Mouse (Mus musculus) C2C12 (cell line): ENCODE data around the gene Pdf.
A peak's percentile ranks its signal among the peaks of the same experiment; 100 is the strongest.

Source experiments
- CEBPB ChIP-seq: IDR thresholded peaks from one replicate; pipeline ENCODE4 v1.6.1; 2011; ENCODE audit warnings: low read depth, mild to moderate bottlenecking, control low read depth, moderate library complexity
- CTCF ChIP-seq: IDR thresholded peaks from one replicate; pipeline ENCODE4 v1.5.1; 2011; ENCODE audit not compliant: control insufficient read depth, insufficient read depth, insufficient read length
- MAX ChIP-seq: IDR thresholded peaks from one replicate; pipeline ENCODE4 v1.6.1; 2011; ENCODE audit warnings: mild to moderate bottlenecking, control low read depth
- USF1 ChIP-seq: IDR thresholded peaks from one replicate; pipeline ENCODE4 v1.6.1; 2011; ENCODE audit warnings: low read depth, mild to moderate bottlenecking, control low read depth, moderate library complexity

DNA sequence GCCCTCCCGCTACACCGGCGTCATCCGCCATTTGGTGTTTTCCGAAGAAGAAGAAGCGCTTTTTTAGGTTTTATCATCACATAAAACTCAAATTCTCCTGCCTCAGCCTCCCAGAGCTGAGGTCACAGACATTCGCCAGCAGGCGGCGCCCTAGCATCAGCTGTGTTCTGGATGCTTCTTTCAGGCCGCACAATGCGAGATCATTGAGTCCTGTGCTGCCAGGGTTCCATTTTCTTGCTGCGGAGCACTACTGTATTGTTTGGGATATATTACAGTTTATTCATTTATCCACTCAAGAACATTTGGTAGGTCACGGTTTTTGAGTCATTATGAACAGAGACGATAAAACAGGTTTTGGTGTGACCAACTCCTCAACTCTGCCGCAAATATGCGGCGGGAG lies 36.9 kb upstream of the Pdf start:
- TF ChIP-seq CTCF (peak; percentile 31), USF1 (no peak), CEBPB (no peak), MAX (no peak)
